Mouse (Mus musculus) frontal cortex, postnatal 36 days (tissue): ENCODE data around the gene Gm20772.
"Not testable (repeated sequence)": the region's sequence is repeated elsewhere in the genome, so short reads cannot be mapped to it uniquely, and the experiment has no call there.

Experiments
- DNase-seq, 2 experiments: peaks; one replicate each; pipeline ENCODE4 v3.0.0; 2022; ENCODE audit warnings: low spot score in 2 of 2

Gene Gm20772

DNA sequence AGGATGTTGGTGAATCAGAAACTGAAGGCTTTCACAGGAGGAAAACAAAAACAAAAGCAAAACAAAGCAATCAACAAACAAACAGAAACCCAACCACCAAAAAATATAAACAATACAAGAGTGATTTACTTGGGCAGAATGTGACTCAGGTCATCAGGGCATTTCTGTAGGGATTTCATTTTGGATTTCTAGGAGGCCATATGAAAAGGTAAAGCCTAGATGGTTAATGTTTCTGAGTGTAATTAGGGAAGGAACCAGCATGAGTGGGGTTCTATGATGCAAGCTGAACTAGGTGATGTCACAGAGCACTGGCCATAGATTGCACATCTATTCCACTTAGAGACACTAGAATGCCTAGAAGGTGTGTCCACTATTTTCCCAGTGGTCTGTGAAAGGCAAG is at the start of gene Gm20772, which contains the start of gene Gm20831:
Gene Gm20772, plus strand, starts transcription at position 301 of the 400 bp plus-strand sequence.
Gene Gm20831, plus strand, starts transcription at position 301 of the 400 bp plus-strand sequence.
- not testable (repeated sequence) for DNase-seq

DNA sequence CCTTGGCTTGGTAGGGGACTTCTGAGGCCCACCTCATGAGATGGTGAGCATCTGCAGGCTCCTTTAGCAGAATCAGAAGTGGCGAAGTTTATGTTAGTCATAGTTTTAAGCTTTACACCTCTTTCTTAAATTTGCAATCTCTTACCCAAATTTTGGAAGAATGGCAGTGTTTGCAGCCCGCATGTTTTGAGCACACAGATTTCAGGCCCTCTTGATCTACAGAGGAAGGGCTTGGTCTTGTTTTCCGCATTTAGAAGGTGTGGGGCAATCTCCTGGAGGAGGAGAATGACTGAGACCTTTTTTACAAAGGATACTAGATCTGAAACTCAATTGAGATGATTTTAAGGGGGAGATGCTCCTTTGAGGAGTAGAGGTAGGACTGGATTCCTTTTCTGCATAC is 28.4 kb upstream of the Gm20772 start, which contains the start of gene Gm21904:
Gene Gm21904, minus strand, starts transcription at position 101 of the 400 bp plus-strand sequence.
- DNase-seq: not testable (repeated sequence)
